Mouse (Mus musculus) heart, embryonic 13.5 days (tissue): ENCODE measurements around the gene Dennd4c. TPM values are rescaled to one million over a fixed set of nuclear protein-coding genes. Genes with fewer than 3 reads are reported as not detected.
A peak's percentile ranks its signal among the peaks of the same experiment; 100 is the strongest.

Source experiments
- ATAC-seq: fragments of 200-750 bp; cut with Nextera tagmentation; 2 replicates; pipeline ENCODE4 v1.8.0; 2017; ENCODE audit warnings: moderate TSS enrichment; ENCODE audit not compliant: insufficient number of reproducible peaks, low FRiP score, low TSS enrichment; ENCODE audit errors: extremely low read depth
- H3K27ac ChIP-seq: fragments of 300-500 bp; sonication (generic); replicated peaks from 2 replicates; pipeline ENCODE4 v1.5.1; 2015; ENCODE audit warnings: moderate library complexity, mild to moderate bottlenecking, inconsistent platforms
- H3K27me3 ChIP-seq: fragments of 300-500 bp; sonication (generic); replicated peaks from 2 replicates; pipeline ENCODE4 v1.6.1; 2015; ENCODE audit warnings: mild to moderate bottlenecking, inconsistent platforms
- H3K36me3 ChIP-seq: fragments of 300-500 bp; sonication (generic); 2 replicates; pipeline ENCODE4 v1.6.1; 2015; ENCODE audit warnings: mild to moderate bottlenecking, inconsistent platforms
- H3K4me1 ChIP-seq: fragments of 300-500 bp; sonication (generic); 2 replicates; pipeline ENCODE4 v1.6.1; 2015; ENCODE audit warnings: inconsistent platforms
- H3K4me2 ChIP-seq: fragments of 300-500 bp; sonication (generic); 2 replicates; pipeline ENCODE4 v1.6.1; 2015; ENCODE audit warnings: inconsistent platforms, mild to moderate bottlenecking, moderate library complexity
- H3K4me3 ChIP-seq: fragments of 300-500 bp; sonication (generic); 2 replicates; pipeline ENCODE4 v1.5.1; 2015; ENCODE audit warnings: moderate library complexity, mild to moderate bottlenecking, inconsistent platforms
- H3K9ac ChIP-seq: fragments of 300-500 bp; sonication (generic); 2 replicates; pipeline ENCODE4 v1.6.1; 2015; ENCODE audit warnings: inconsistent platforms, mild to moderate bottlenecking, moderate library complexity
- H3K9me3 ChIP-seq: fragments of 300-500 bp; sonication (generic); 2 replicates; pipeline ENCODE4 v1.6.1; 2016; ENCODE audit warnings: inconsistent platforms
- WGBS: fragments of 180-500 bp; shearing (Covaris S2); methylation state at CpG from one replicate; pipeline ENCODE4 v1.1.7; 2015; ENCODE audit warnings: mixed read lengths; 5-methylcytosine and 5-hydroxymethylcytosine counted together
- polyA plus RNA-seq: library from polyadenylated mRNA; unstranded; fragments of >200 nt; fragmentation: Nextera tagmentation; extraction: Ambion mirVana; gene quantifications from 2 replicates; pipeline ENCODE4 v1.2.1, GENCODE M21; 2015

The Dennd4c gene
- polyA plus RNA-seq, 1 experiment from 2014 or later = 4.1 TPM

DNA sequence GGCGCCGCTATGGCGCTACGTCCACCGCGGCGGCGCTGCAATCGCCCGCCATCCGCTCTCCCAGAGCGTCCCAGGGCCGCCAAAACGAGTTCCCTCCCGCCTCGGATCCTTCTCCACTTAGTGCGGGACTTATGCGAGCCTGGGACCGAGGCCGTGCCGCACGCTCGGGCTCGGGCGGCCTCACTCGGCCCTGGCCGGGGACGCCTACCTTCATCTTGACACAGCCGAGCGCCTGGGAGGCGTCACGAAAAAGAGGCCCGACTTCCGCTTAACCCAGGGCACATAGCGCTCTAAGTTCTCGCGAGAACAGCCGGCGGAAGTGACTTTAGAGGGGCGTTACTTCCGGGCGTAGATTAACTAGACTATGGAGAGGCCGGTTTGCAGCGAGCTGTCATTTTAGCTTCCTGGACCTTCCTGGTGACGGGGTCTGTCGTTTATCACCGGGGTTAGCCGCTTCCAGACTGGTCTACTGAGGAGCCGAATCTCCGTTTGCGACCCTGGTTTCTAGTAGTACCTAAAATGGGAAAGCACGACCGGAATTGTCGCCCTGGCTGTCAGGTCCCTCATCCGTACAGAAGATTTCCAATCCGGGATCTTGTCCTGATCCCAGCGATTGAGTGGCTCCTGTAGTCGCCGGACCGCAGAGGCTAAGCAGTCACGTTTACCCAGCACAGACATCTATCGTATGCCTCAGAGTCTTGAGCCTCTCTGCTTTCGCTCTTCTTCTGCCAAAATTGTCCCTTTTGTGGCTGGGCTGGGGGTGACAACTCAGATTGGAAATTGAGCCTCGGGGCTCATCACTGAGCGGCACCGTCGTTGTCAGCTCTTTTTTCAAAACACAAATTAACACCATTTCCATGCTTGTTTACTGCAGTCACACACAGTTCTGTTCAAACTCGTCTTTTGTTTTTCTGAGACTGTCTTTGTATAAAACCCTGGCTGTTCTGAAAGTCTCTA is 109.0 kb downstream of the Dennd4c start, which contains the start of gene Rps6:
Gene Rps6 (minus strand): TSS at position 300 of the 957 bp plus-strand sequence.
- peak within 1 kb of the TSS; percentile 82 for H3K4me3 ChIP-seq
- peak within 1 kb of the TSS; percentile 91 for H3K4me2 ChIP-seq
- H3K36me3 ChIP-seq = peaks cover 34% of the 10 kb centered on the region
- H3K27ac ChIP-seq = peak within 1 kb of the TSS; percentile 95
- WGBS = under 1% methylated on average over 66 of the region's 68 CpGs
- ATAC-seq = peak; percentile 95
- H3K4me1 ChIP-seq = peaks cover 20% of the 10 kb centered on the region
- H3K9ac ChIP-seq = peak within 1 kb of the TSS; percentile 98
- no peaks in the 10 kb centered on the region for H3K27me3 ChIP-seq
- H3K9me3 ChIP-seq = no peaks in the 10 kb centered on the region

DNA sequence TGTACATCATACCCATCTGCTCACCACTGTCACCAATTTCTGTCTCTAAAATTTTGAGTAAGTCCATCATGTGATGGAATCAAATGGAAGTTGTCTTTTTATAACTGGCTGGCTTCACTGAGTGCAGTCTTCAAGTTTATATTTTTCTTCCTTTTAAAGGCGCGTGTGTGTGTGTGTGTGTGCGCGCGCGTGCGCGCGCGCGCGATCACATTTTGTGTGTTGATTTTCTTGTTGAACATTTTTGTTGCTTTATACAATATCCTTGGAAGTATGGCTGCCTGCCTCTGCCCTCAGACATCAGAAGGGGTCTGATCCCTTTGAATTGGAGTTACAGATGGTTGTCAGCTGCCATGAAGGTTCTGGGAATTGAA is 109.7 kb downstream of the Dennd4c start:
- no peaks in the 10 kb centered on the region for H3K27me3 ChIP-seq
- peaks cover 27% of the 10 kb centered on the region for H3K36me3 ChIP-seq
- WGBS = 54% methylated on average over 12 of the region's 12 CpGs
- ATAC-seq = no peak
- peaks cover 20% of the 10 kb centered on the region for H3K4me1 ChIP-seq
- peak overlapping the region; percentile 95 for H3K27ac ChIP-seq
- peak overlapping the region; percentile 91 for H3K4me2 ChIP-seq
- H3K9ac ChIP-seq = peak overlapping the region; percentile 90
- H3K9me3 ChIP-seq = no peaks in the 10 kb centered on the region
- H3K4me3 ChIP-seq = peak overlapping the region; percentile 82

DNA sequence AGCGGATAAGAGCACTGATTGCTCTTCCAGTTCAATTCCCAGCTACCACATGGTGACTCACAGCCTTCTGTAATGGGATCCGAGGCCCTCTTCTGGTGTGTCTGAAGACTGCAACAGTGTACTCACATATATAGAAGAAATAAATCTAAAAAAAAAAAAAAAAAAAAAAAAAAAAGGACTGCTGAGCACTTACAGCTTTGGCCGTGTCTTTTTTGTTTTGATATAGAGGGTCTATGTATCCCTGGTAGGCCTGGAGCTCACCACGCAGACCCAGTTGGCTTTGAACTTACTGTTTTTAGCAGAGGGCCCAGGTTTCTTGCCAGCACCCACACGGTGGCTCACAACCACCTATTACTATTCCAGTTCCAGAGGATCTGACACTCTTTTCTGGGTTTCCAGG is 115.7 kb downstream of the Dennd4c start:
- no peak for ATAC-seq
- Histone ChIP-seq H3K9me3 (no peaks in the 10 kb centered on the region), H3K4me3 (no peak overlapping the region), H3K36me3 (no peaks in the 10 kb centered on the region), H3K9ac (no peak overlapping the region), H3K27ac (no peak overlapping the region), H3K4me1 (no peaks in the 10 kb centered on the region), H3K27me3 (no peaks in the 10 kb centered on the region), H3K4me2 (no peak overlapping the region)
- 76% methylated on average over 5 of the region's 5 CpGs for WGBS

DNA sequence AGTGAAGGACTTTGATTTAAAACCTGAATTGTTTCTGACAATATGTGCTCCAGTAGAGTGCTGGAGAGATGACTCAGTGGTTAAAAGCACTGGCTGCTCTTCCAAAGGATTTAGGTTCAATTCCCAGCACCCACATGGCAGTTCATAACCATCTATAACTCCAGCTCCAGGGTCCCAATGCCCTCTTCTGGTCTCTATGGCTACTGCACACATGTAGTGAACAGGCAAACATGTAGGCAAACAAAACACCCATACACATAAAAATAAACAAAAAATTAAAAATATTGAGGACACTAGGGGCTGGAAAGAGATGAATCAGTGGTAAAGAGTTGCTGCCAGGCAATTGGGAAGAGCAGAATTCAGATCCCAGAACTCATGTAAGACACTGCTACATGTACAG is 123.6 kb downstream of the Dennd4c start:
- 0 out of 2 replicates have a peak, but pooled peaks cover 4% of the 10 kb centered on the region for H3K9me3 ChIP-seq
- H3K4me3 ChIP-seq = no peak overlapping the region
- no peak for ATAC-seq
- no peaks in the 10 kb centered on the region for H3K36me3 ChIP-seq
- no peak overlapping the region for H3K4me2 ChIP-seq
- H3K4me1 ChIP-seq = peaks cover 6% of the 10 kb centered on the region
- no peak overlapping the region for H3K27ac ChIP-seq
- H3K27me3 ChIP-seq = 0 out of 2 replicates have a peak, but pooled peaks cover 15% of the 10 kb centered on the region
- H3K9ac ChIP-seq = no peak overlapping the region

DNA sequence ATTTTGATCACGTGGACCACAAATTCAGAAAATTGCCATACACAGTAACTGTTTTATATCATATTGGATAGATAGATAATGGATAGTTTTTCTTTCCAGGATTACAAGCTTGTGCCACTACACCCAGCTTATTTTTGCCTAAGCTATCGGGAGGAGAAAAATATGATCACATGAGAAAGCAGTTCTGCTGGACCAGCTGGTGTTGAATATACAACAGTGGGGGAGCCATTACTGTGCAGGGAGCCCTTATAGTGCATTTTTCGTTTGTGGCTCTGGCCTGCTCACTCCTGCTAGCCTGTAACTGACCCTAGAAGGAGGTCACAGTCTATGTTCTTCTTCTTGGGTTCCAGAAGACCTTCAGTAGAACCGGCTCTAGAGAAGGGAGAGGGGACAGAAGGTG is 124.7 kb downstream of the Dennd4c start:
- WGBS = 52% methylated on average over 4 of the region's 4 CpGs
- Histone ChIP-seq H3K9ac (no peak overlapping the region), H3K4me1 (peaks cover 6% of the 10 kb centered on the region), H3K36me3 (no peaks in the 10 kb centered on the region), H3K27ac (no peak overlapping the region), H3K4me3 (no peak overlapping the region), H3K9me3 (0 out of 2 replicates have a peak, but pooled peaks cover 4% of the 10 kb centered on the region), H3K27me3 (0 out of 2 replicates have a peak, but pooled peaks cover 15% of the 10 kb centered on the region), H3K4me2 (no peak overlapping the region)
- ATAC-seq = no peak

DNA sequence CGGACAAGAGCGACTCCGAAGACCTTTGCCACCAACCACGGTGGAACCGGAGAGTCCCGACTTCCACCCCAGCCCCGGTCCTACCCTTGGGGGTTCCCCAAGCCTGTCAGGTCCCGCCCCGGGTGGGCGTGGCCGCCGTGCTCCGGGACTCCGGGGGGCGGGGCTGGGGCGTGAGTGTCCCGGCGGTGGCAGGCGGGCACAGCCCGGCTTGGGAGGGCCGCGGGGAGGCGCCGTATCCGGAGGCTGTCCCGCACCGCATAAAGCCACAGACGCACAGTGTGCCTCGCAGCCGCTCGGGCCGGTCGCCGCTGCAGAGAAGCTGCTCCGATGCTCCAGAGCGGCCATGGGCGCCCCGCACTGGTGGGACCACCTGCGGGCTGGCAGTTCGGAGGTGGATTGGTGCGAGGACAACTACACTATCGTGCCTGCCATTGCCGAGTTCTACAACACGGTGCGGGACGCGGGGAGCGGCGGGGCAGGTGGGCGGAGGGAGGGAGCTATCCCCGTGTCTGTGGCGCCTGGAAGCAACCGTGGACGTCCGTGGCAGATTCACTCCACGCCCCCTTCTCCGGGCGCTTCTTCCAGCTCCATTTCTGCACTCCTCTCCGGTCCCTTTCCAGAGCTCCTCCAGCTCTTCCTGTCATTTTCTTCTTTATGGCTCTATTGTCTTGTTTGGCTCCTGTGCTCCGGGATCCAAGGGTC is 125.9 kb downstream of the Dennd4c start, which contains the start of gene Acer2:
Gene Acer2 (plus strand): TSS at position 251 of the 702 bp plus-strand sequence.
- ATAC-seq = peak; percentile 98
- peak within 1 kb of the TSS; percentile 90 for H3K9ac ChIP-seq
- H3K27ac ChIP-seq = peak within 1 kb of the TSS; percentile 73
- 1% methylated on average over 60 of the region's 60 CpGs for WGBS
- no peaks in the 10 kb centered on the region for H3K36me3 ChIP-seq
- H3K4me3 ChIP-seq = peak within 1 kb of the TSS; percentile 85
- 0 out of 2 replicates have a peak, but pooled peaks cover 4% of the 10 kb centered on the region for H3K9me3 ChIP-seq
- H3K4me2 ChIP-seq = peak within 1 kb of the TSS; percentile 99
- H3K27me3 ChIP-seq = 0 out of 2 replicates have a peak, but pooled peaks cover 15% of the 10 kb centered on the region
- H3K4me1 ChIP-seq = peaks cover 8% of the 10 kb centered on the region

DNA sequence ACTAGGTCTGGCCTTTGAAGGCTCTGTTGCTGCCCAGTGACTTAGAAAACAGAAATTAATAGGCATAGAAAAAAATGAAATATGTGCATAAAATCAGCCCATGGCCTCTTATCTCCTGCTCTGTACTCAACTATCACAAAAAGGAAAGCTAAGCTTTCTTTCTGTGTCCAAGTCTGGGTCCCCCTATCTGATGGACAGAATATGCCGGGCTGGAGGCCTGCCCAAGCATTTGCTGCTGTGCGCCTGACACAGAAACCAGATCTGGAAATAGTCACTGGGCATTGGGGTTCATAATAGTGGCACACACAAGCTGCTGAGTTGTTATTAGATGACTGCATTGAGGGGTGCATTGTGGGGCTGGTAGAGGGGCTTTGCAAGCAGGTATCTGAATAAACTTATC is 131.1 kb downstream of the Dennd4c start:
- ATAC-seq = no peak
- Histone ChIP-seq H3K36me3 (no peaks in the 10 kb centered on the region), H3K4me1 (peaks cover 20% of the 10 kb centered on the region), H3K9ac (no peak overlapping the region), H3K27ac (peak overlapping the region; percentile 32; the same call in 1 of the 2 replicates), H3K9me3 (no peaks in the 10 kb centered on the region), H3K4me2 (no peak overlapping the region), H3K4me3 (no peak overlapping the region), H3K27me3 (0 out of 2 replicates have a peak, but pooled peaks cover 9% of the 10 kb centered on the region)
- WGBS = 61% methylated on average over 2 of the region's 2 CpGs

DNA sequence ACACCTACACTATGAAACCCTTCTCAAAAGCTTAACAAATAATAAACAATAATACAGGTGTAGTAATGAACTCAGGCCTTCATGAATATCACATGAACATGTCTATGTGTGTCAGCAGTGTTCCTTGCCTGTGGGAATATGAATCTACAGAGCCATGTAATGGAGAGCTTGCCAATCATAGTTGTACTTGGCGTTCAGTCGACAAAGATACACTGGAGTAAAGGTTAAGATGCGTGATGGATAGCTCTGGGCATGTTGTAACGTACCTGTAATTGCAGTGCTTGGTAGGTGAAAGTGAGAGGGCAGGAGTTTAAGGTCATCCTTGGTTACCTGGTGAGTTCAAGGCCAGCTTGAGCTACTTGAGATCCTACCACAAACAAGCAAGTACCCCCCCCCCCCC is 132.8 kb downstream of the Dennd4c start:
- Histone ChIP-seq H3K4me3 (no peak overlapping the region), H3K4me2 (no peak overlapping the region), H3K9ac (no peak overlapping the region), H3K27ac (no peak overlapping the region), H3K36me3 (no peaks in the 10 kb centered on the region), H3K27me3 (0 out of 2 replicates have a peak, but pooled peaks cover 1% of the 10 kb centered on the region), H3K9me3 (no peaks in the 10 kb centered on the region), H3K4me1 (peaks cover 23% of the 10 kb centered on the region)
- ATAC-seq = no peak
- 79% methylated on average over 4 of the region's 4 CpGs for WGBS

DNA sequence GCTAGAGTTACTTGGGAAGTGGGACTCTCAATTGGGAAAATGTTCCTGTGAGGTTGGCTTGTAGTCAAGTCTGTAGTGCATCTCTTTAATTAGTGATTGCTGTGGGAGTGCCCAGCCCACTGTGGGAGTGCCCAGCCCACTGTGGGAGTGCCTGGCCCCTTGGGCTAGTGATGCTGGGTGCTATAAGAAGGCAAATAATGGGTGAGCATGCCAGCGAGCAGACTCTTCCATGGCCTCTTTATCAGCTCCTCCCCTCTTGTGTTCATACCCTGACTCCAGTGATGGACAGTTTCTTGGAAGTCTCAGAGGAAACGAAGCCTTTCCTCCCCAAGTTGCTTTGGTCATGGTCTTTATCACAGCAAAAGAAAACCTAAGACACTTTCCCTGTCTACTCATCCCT is 134.1 kb downstream of the Dennd4c start:
- no peak overlapping the region for H3K4me2 ChIP-seq
- 28% methylated on average over 2 of the region's 2 CpGs for WGBS
- H3K4me3 ChIP-seq = no peak overlapping the region
- H3K9ac ChIP-seq = no peak overlapping the region
- no peaks in the 10 kb centered on the region for H3K9me3 ChIP-seq
- no peaks in the 10 kb centered on the region for H3K27me3 ChIP-seq
- 0 out of 2 replicates have a peak overlapping the region, but pooled peaks have one; percentile 54 for H3K27ac ChIP-seq
- H3K4me1 ChIP-seq = peaks cover 34% of the 10 kb centered on the region
- 0 out of 2 replicates have a peak, but pooled peaks cover 2% of the 10 kb centered on the region for H3K36me3 ChIP-seq
- ATAC-seq = no peak

DNA sequence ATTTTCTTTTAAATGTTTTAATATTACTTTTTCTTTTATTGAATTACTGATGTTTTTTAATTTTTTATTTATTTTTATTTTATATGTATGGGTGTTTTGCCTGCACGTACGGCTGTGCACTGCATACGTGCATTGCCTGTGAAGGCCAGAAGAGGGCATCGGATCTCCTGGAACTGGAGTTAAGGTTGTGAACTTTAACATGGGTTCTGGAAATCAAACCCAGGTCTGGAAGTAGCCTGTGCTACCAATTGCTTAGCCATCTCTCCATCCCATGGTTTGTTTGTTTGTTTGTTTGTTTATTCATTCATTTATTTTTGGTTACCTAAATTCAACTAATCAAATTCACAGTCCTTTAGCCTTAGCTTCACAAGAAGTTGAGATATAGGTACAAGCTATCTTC is 136.6 kb downstream of the Dennd4c start:
- ATAC-seq = no peak
- Histone ChIP-seq H3K9ac (no peak overlapping the region), H3K4me2 (no peak overlapping the region), H3K27ac (no peak overlapping the region), H3K4me1 (peaks cover 31% of the 10 kb centered on the region), H3K4me3 (no peak overlapping the region), H3K27me3 (no peaks in the 10 kb centered on the region), H3K36me3 (peaks cover 16% of the 10 kb centered on the region; the same call in 1 of the 2 replicates), H3K9me3 (no peaks in the 10 kb centered on the region; the same call in 1 of the 2 replicates)
- WGBS = 55% methylated on average over 4 of the region's 4 CpGs

DNA sequence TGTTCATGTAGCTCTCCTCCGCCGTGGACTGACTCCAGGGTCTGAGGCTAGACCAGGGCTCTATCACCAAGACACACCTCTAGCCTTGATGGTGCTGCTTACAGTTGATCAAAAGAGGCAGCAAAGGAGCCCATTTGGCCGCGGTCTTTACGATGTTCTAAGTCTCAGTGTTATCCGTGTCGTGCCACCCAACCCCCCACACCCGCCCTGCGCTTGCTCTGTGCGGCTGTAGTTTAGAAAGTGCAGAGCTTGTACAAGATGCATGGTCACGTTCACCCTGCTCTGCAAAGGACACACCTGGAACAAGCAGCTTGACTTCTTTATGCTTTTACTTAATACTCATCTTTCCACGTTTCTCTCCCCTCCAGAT is 137.4 kb downstream of the Dennd4c start:
- Histone ChIP-seq H3K27me3 (no peaks in the 10 kb centered on the region), H3K4me1 (peaks cover 31% of the 10 kb centered on the region), H3K27ac (peak overlapping the region; percentile 77), H3K9me3 (no peaks in the 10 kb centered on the region; the same call in 1 of the 2 replicates), H3K4me2 (peak overlapping the region; percentile 83), H3K36me3 (peaks cover 16% of the 10 kb centered on the region; the same call in 1 of the 2 replicates), H3K4me3 (peak overlapping the region; percentile 53), H3K9ac (peak overlapping the region; percentile 75)
- 24% methylated on average over 12 of the region's 12 CpGs for WGBS
- no peak for ATAC-seq
